Mouse (Mus musculus): Measurements from ENCODE around the gene Spon1. TPM values are rescaled to one million over a fixed set of nuclear protein-coding genes. Genes with fewer than 3 reads are reported as not detected.

The Spon1 gene
- total and polyA plus RNA-seq, 3 experiments: not detected

GRCm38 (mm10) chr7:113797134-113797533 lies 31.3 kb downstream of the Spon1 start:
- peaks cover 23% of the 10 kb centered on the region for H3K27me3 ChIP-seq (replicated peaks)
- in situ Hi-C loops (cut with MboI; ENCODE audit: low pct_ligation_motif_present, low pct_unique_long_range_greater_than_20kb, low sequenced_read_pairs): no loop called here
- no peaks in the 10 kb centered on the region for H3K4me1 ChIP-seq (ENCODE audit: control insufficient read depth in 1 of 2, insufficient read depth in 2 of 2)
- H3K4me2 ChIP-seq (ENCODE audit: insufficient read depth, low read depth, poor library complexity, severe bottlenecking): no peak overlapping the region; the same call in 1 of the 2 replicates
- no peaks in the 10 kb centered on the region for H3K36me3 ChIP-seq (replicated peaks in 1 of 2; ENCODE audit: control insufficient read depth in 1 of 2, insufficient read depth in 1 of 2, low read length in 1 of 2)
- TF ChIP-seq USF1 (IDR thresholded peaks at IDR 0.05; ENCODE audit: low read depth, low read length) (no peak), NELFE (IDR thresholded peaks at IDR 0.05; ENCODE audit: low read depth, low read length) (no peak), RCOR1 (conservative IDR thresholded peaks at IDR 0.05; ENCODE audit: low read depth, low read length) (no peak), ETS1 (conservative IDR thresholded peaks at IDR 0.05; ENCODE audit: low read depth, low read length) (no peak), CHD2 (IDR thresholded peaks at IDR 0.05; ENCODE audit: low read length) (no peak), TCF12 (IDR thresholded peaks at IDR 0.05; ENCODE audit: low read depth, low read length) (no peak), ZKSCAN1 (IDR thresholded peaks at IDR 0.05; ENCODE audit: borderline replicate concordance, low read depth, low read length) (no peak)
- dilution Hi-C loops (cut with MboI; ENCODE audit: extremely low pct_ligation_motif_present, extremely low pct_unique_long_range_greater_than_20kb, low sequenced_read_pairs): no loop called here
- peaks cover 11% of the 10 kb centered on the region for H3K9me3 ChIP-seq (replicated peaks; ENCODE audit: low read length)
- no peak for DNase-seq (ENCODE audit: extremely low read depth)
- no peak overlapping the region for H3K4me3 ChIP-seq (replicated peaks in 1 of 3; ENCODE audit: low read depth in 2 of 3, low read length in 2 of 3, poor library complexity in 1 of 3)
- H3K79me2 ChIP-seq (replicated peaks; ENCODE audit: control insufficient read depth, extremely low read depth, insufficient read depth, poor library complexity, severe bottlenecking): no peaks in the 10 kb centered on the region
- no peak overlapping the region for H3K9ac ChIP-seq (ENCODE audit: insufficient read depth, low read depth)
- no peak overlapping the region for H3K27ac ChIP-seq (ENCODE audit: insufficient read depth, low read depth)

DNA sequence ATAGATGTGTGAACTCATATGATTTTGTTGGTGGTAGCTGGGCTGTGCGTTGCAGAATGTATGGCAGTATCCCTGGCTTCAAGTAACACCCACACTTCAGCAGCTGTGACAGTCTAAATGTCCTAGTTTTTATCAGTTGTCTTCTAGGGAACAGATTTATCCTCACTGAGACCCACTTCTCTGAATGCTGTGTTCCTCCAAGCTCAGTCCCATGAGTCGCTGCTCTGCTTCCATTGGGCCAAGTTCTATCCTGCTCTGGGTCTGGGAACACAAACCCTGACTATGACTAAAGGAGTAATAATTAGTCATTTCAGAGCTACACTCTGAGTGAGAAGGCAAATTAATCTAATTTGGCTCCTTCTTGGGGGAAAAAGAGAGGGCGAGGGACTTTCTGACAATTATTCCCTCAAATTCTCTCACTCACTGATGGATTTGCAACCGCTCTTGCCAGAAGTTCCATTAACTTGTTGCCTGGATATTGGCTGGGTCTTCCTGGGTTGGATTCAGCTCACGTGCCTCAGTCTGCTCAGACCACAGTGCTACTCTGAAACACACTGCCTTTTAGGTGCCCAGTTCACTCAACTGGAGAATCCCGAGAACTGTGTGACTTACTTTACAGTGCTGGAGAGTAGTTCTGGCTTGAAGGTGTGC lies 32.9 kb downstream of the Spon1 start:
- Histone ChIP-seq H3K27me3 (replicated peaks) (peaks cover 22% of the 10 kb centered on the region), H3K9me3 (replicated peaks; ENCODE audit: low read length) (peaks cover 11% of the 10 kb centered on the region), H3K4me3 (replicated peaks in 1 of 3; ENCODE audit: low read depth in 2 of 3, low read length in 2 of 3, poor library complexity in 1 of 3) (no peak overlapping the region), H3K9ac (ENCODE audit: insufficient read depth, low read depth) (no peak overlapping the region), H3K4me2 (ENCODE audit: insufficient read depth, low read depth, poor library complexity, severe bottlenecking) (no peak overlapping the region), H3K36me3 (replicated peaks in 1 of 2; ENCODE audit: control insufficient read depth in 1 of 2, insufficient read depth in 1 of 2, low read length in 1 of 2) (no peaks in the 10 kb centered on the region), H3K27ac (ENCODE audit: insufficient read depth, low read depth) (no peak overlapping the region), H3K79me2 (replicated peaks; ENCODE audit: control insufficient read depth, extremely low read depth, insufficient read depth, poor library complexity, severe bottlenecking) (no peaks in the 10 kb centered on the region), H3K4me1 (ENCODE audit: control insufficient read depth in 1 of 2, insufficient read depth in 2 of 2) (no peaks in the 10 kb centered on the region)
- no peak for TF ChIP-seq ZKSCAN1 (IDR thresholded peaks at IDR 0.05; ENCODE audit: borderline replicate concordance, low read depth, low read length)
- TF ChIP-seq GABPA (IDR thresholded peaks at IDR 0.05; ENCODE audit: insufficient replicate concordance, low read depth, low read length): no peak
- TF ChIP-seq SMC3 (IDR thresholded peaks at IDR 0.05; ENCODE audit: low read depth, low read length): no peak
- no peak for TF ChIP-seq UBTF (IDR thresholded peaks at IDR 0.05; ENCODE audit: low read depth, low read length)
- no peak for TF ChIP-seq POLR2AphosphoS2 (IDR thresholded peaks at IDR 0.05; ENCODE audit: low read depth, low read length)
- no peak for TF ChIP-seq CHD2 (IDR thresholded peaks at IDR 0.05; ENCODE audit: low read length)
- TF ChIP-seq KAT2A (IDR thresholded peaks at IDR 0.05; ENCODE audit: insufficient replicate concordance, low read length): no peak
- TF ChIP-seq ZNF384 (IDR thresholded peaks at IDR 0.05; ENCODE audit: low read depth, low read length): no peak
- no peak for TF ChIP-seq BHLHE40 (IDR thresholded peaks at IDR 0.05; ENCODE audit: low read depth, low read length)
- no peak for TF ChIP-seq ZC3H11A (IDR thresholded peaks at IDR 0.05; ENCODE audit: low read depth, low read length)
- TF ChIP-seq ETS1 (conservative IDR thresholded peaks at IDR 0.05; ENCODE audit: low read depth, low read length): no peak
- TF ChIP-seq MAX (IDR thresholded peaks at IDR 0.05; ENCODE audit: low read length): no peak
- no peak for TF ChIP-seq TBP (conservative IDR thresholded peaks at IDR 0.05; ENCODE audit: low read depth, low read length)
- no peak for TF ChIP-seq POLR2A (IDR thresholded peaks at IDR 0.05; ENCODE audit: low read depth, low read length)
- no peak for TF ChIP-seq JUN (IDR thresholded peaks at IDR 0.05; ENCODE audit: insufficient read depth, low read depth, low read length)
- no peak for TF ChIP-seq RCOR1 (conservative IDR thresholded peaks at IDR 0.05; ENCODE audit: low read depth, low read length)
- no peak for TF ChIP-seq MEF2A (IDR thresholded peaks at IDR 0.05; ENCODE audit: borderline replicate concordance, low read depth, low read length)
- no peak for DNase-seq (ENCODE audit: extremely low read depth)
- dilution Hi-C loops (cut with MboI; ENCODE audit: extremely low pct_ligation_motif_present, extremely low pct_unique_long_range_greater_than_20kb, low sequenced_read_pairs): no loop called here
- in situ Hi-C loops (cut with MboI; ENCODE audit: low pct_ligation_motif_present, low pct_unique_long_range_greater_than_20kb, low sequenced_read_pairs): no loop called here
